Mouse (Mus musculus) CH12.LX (cell line): ENCODE data around the gene Ttyh3.

Source experiments
- BHLHE40 ChIP-seq: IDR thresholded peaks from 2 replicates; pipeline ENCODE4 v1.6.1; 2011; ENCODE audit warnings: mild to moderate bottlenecking, low read depth, low read length, improper control_type of control experiment
- CHD1 ChIP-seq: IDR thresholded peaks from 2 replicates; pipeline ENCODE4 v1.6.1; 2012; ENCODE audit warnings: low read depth, low read length, improper control_type of control experiment, inconsistent platforms
- CTCF ChIP-seq, 2 experiments: IDR thresholded peaks in 1 of 2; conservative IDR thresholded peaks in 1 of 2; 2 replicates each; pipeline ENCODE4 v1.5.1; 2011 to 2012; ENCODE audit warnings: low read depth in 2 of 2, low read length in 2 of 2, improper control_type of control experiment in 1 of 2, inconsistent platforms in 1 of 2, mild to moderate bottlenecking in 1 of 2, moderate library complexity in 1 of 2
- E2F4 ChIP-seq: IDR thresholded peaks from 2 replicates; pipeline ENCODE4 v1.6.1; 2011; ENCODE audit warnings: low read depth, low read length, improper control_type of control experiment; ENCODE audit not compliant: insufficient replicate concordance
- EP300 ChIP-seq: IDR thresholded peaks from 2 replicates; pipeline ENCODE4 v1.6.1; 2011; ENCODE audit warnings: low read length, improper control_type of control experiment
- HCFC1 ChIP-seq: IDR thresholded peaks from 2 replicates; pipeline ENCODE4 v1.6.1; 2012; ENCODE audit warnings: low read depth, mild to moderate bottlenecking, inconsistent platforms, low read length, improper control_type of control experiment
- JUND ChIP-seq: conservative IDR thresholded peaks from 2 replicates; pipeline ENCODE4 v1.6.1; 2011; ENCODE audit warnings: low read depth, low read length, improper control_type of control experiment
- MAX ChIP-seq: IDR thresholded peaks from 2 replicates; pipeline ENCODE4 v1.6.1; 2011; ENCODE audit warnings: low read length, improper control_type of control experiment
- POLR2A ChIP-seq: IDR thresholded peaks from 2 replicates; pipeline ENCODE4 v1.6.1; 2011; ENCODE audit warnings: low read depth, mild to moderate bottlenecking, improper control_type of control experiment, low read length
- RCOR1 ChIP-seq: conservative IDR thresholded peaks from 2 replicates; pipeline ENCODE4 v1.6.1; 2012; ENCODE audit warnings: low read depth, mild to moderate bottlenecking, inconsistent platforms, low read length, improper control_type of control experiment
- ZC3H11A ChIP-seq: IDR thresholded peaks from 2 replicates; pipeline ENCODE4 v1.6.1; 2012; ENCODE audit warnings: low read depth, mild to moderate bottlenecking, inconsistent platforms, low read length, improper control_type of control experiment
- ZNF384 ChIP-seq: IDR thresholded peaks from 2 replicates; pipeline ENCODE4 v1.6.1; 2012; ENCODE audit warnings: low read depth, low read length, improper control_type of control experiment, inconsistent platforms

- TF ChIP-seq ZC3H11A (no peak), JUND (no peak), MAX (no peak), EP300 (no peak), RCOR1 (no peak), POLR2A (no peak), CTCF (conservative IDR thresholded peaks at IDR 0.05 in 1 of 2, IDR thresholded peaks at IDR 0.05 in 1 of 2; ENCODE audit: low read depth in 2 of 2, low read length in 2 of 2) (no peak), E2F4 (no peak), CHD1 (no peak), HCFC1 (no peak), BHLHE40 (no peak), ZNF384 (no peak)
Observed at GRCm38 (mm10) chr5:140637058-140637410, 11.8 kb downstream of the Ttyh3 start.
